Mouse (Mus musculus): ENCODE results near the gene Itpk1.

Itpk1 gene

DNA sequence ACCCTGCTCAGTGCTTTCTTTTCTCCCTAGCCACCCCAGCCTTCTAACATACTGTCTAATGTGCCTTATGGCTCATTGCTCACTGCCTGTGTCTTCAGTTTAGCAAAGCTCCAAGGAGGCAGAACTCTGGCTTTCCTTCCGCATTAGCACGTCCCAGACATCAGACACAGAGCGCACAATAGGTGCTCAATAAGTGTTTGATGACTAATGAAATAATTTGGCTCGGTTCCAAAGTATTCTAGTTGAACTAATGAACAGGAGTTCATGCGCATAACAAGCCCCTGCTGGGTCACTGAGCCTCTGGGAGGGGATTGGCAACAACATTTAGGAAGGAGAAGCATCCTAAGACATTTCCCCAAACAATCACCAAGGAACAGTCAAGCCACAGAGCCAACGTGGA is 152.7 kb downstream of the Itpk1 start:
- DNase-seq (ENCODE audit: low spot score), result no peak

DNA sequence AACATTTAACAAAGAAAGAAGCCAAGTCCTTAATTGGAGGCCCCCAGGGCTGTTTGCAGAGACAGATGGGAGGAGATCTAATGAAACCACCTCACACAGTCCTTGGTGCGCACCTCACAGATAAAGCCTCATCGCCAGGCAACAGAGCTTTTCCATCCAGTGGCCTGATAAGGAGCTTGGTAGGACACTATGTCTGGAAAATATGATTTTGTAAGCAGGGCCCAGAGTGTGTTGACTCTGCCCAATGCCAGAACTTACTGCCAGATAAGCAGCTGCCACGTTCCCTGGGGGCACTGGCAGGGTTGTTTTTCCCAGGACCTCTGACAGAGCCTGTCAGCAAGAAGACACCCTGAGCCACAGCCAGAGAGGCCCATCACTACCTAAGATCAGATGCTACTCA is 153.5 kb downstream of the Itpk1 start:
- no peak for DNase-seq (ENCODE audit: low spot score)

DNA sequence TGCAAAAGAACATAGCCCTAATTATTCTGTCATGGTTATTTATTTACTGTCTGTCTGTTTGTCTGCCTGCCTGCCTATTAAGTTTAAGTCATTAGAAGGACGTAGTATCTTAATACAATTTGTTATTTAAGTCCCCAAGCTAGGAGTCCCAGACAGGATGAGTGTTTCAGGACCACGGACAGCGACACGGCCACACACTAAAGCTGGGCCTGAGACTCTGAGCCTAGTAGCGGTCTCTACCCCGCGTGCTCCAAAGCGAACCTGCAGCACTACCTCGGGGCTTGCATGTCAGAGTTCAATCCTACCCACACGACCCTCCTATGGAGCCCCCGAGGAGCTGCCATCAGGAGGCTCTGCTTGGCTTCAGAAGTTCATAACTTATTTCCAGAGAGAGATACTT is 154.2 kb downstream of the Itpk1 start:
- DNase-seq (ENCODE audit: low spot score), result peak; percentile 80

DNA sequence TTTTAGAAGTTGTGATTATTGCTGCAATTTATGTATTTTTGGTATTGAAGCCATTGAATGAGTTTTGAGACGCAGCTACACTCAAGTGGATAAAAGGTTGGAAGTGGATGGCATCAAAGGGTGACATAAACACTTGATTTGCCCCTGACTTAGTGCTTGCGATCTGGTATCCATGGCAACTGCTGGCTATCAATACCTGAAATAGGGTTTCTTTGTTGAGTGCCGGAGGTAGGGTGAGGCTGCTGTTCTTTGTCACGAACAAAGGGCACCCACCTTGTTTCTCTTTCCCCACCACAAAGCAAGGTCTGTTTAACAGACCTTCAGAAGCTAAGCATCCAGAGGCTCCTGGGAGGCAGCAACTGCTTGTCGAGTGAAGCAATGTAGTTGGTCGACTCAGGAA is 159.6 kb downstream of the Itpk1 start:
- DNase-seq (ENCODE audit: low spot score), result no peak

DNA sequence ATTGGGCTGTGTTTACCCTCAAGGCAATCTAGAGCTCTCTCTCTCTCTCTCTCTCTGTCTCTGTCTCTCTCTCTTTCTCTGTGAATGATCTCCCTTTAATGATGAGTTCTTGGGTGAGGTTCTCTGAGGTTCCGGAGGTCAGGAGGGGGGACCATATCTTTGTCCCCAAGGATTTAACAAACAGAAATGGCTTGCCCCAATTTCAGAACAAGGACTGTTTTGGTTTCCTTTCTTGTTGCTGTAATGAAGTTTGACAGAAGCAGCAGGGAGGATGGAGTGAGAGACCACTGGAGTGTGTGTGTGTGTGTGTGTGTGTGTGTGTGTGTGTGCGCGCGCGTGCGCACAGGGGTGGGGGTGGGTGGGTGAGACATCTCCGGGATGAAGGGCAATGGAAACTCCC is 163.6 kb downstream of the Itpk1 start:
- no peak for DNase-seq (ENCODE audit: low spot score)

DNA sequence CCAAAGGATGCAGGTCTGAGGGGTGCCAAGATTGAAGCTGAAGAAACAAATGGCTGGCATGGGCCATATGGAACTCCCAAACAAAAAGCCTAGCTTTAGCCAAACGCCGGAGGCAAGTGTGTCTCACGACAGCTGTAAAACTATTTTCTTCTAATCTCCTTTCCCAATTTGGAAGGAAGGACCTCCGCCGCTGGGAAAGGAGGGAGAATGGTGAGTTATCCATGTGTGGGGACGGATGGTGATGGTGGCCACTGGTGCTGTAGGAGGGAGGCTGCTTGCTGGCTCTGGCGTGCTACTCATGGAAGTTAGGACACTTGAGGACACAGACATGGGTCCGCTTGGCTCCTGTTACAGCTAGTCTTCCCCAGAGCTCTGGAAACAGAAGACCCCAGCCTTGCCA is 164.5 kb downstream of the Itpk1 start:
- DNase-seq (ENCODE audit: low spot score), result no peak

DNA sequence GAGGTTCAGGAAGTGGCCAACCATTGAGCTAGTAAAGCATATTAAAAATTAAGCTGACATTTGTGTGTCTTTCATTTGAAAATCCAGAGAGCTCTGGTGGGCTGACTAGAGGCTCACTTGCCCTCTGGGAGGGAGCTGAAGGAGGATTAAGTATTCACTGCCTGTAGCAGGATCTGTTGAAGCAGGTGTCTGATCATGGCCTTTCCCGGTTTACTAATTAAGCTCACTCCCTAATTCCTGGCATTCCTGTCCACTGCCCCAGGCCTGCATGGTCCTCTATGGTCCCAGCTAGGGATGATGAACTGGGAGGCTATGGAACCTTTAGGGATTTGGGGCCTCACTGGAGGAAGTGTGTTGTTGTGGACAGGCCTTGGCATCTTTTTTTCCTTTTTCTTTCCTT is 168.9 kb downstream of the Itpk1 start:
- no peak for DNase-seq (ENCODE audit: low spot score)

DNA sequence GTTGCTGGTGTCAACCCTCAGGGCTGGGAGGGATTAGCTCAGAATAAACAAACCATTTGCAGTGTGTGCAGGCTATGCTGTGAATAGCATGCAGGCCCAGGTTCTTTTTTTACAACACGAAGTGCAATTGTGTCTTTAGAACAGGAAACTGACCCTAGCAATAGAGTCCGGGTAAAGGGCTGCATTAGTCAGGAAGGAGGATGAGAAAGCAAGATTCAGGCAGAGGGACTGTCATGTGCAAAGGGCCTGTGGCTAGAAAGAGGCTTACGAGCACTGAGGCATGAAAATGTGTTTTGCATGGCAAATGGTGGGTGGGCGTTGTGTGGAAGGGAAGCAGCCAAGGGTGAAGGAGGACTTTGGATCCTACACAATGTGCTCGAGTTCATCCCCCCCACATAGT is 176.7 kb downstream of the Itpk1 start:
- no peak for DNase-seq (ENCODE audit: low spot score)

DNA sequence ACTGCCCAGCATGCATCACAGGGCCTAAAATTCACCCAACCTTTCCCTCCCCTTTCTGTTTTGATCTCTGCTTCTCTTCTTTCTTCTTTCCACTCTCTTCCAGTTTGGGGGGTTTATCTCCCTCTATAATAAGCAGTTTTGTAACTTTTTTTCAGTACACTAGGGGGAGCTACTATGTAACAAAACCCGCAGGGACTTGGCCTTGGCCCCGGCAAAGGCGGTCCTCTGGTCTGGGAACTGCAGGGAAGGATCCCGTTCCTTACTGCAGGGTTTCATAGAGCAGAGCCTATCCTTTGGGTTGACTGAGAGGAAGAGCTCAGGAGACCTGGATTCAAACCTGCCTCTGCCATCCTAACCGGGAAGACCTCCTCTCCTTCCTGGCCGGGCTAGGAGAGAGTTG is 180.0 kb downstream of the Itpk1 start:
- peak; percentile 30 for DNase-seq (ENCODE audit: low spot score)

DNA sequence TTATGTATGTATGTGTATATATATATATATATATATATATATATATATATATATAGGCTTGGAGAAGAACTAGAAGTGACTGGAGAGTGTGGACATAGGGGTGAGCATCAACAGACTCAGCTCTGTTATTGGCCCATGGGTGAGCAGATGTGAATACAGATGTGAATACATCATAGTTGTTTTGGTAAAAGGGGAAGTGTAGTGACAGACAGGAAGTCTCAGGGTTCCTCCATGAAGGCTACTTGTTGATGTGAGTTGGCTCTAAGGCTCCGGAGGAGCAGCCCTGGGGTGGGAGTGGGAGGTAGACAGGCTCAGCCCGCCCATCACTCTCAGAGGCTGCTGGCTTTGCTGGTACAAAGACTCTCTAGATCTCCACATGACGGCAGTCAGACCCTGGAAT is 180.5 kb downstream of the Itpk1 start:
- DNase-seq (ENCODE audit: low spot score), result no peak

DNA sequence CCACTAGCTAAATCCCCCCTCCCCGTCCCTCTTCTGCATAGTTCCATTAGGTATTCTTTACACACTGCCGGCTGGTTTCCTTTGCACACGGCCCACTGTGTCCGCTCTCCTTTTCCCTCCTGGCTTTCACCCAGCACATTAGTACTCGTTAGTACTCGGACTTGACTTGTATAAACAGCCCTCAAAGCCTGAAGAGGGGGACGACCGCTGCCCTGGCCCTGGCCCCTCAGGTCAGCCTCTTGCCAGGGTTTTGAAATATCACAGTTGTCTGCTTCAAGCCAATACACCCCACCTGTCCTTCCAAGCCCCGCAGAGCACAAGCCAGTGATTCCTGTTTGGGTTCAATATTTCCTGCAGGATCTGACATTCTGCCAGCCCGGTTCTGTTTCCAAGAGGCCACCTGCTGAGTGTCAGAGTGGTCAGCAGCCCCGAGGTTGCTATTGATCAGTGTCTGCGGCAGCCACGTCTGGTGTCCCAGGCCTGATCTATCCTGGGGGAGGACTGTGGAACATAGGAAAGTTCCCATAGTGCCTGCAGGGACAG is 182.9 kb downstream of the Itpk1 start:
- peak; percentile 41 for DNase-seq (ENCODE audit: low spot score)

DNA sequence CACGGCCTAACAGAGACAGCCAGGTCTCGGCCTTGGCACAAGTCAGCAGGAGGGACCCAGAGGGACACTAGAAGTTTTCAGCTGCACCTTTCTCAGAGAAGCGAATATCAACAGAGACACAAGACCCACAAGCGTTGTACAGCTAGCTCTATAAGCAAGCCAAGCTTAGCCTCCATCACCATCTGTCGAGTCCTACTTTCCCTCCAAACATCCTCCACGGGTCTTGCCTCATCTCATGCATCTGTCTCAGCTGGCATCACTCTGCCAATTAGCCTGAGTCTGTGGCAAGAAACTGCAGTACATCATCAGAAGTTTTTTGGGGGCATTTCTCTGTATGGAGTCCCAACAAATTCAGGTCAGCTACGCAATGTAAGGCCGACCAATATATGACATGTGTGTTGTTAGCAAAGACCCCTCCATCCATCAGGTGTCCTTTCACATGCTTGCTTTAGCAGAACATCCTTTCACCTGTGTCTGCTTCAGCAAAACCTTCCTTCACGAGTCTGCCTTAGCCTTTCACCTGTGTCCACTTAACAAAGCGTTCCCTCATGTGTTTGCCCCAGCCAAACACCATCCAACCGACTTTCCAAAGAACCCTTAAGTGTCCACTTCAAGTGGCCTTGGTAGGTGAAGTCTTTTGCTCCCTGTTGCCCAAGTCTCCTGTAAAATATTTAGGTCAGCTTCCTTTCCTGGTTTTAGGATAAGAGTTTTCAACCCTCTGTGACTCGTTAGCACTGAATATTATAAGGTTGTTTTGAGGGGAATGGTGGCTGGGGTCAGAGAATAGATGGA is 184.6 kb downstream of the Itpk1 start:
- no peak for DNase-seq (ENCODE audit: low spot score)
